Mouse (Mus musculus) T-helper 1 cell (primary cell): ENCODE measurements around the gene Thap11.
"Not testable (repeated sequence)": the region's sequence is repeated elsewhere in the genome, so short reads cannot be mapped to it uniquely, and the experiment has no call there.

Experiments
- in situ Hi-C: fragments of 300-600 bp; cut with MboI, MseI; formaldehyde crosslinking; loops from one replicate; pipeline ENCODE4 v1.15.1; 2025; ENCODE audit warnings: high pct_unique_total_duplicates

Gene Thap11

DNA sequence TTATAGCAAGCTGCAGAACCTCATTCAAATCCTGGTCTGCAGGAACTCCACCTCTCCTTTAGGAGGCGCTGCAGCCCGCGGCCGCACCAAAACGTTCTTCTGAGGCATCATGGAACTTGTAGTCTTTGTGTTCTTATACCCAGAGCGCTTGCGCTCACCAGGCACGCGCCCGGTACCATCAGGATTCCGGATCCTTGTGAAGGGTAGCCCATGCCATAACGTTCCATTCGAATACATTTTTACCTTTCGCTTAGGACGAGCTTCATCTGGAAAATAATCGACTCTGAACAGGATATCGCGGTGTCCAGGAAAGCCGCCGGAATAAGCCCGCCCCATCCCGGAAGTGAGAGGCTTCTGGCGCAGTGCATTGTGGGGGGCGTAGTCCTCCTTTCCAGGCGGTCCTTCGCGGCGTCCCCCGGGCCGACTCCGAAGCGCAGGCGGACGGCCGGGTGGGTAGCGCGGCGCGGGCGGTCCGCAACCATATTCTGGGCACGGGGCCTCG lies at the start of gene Thap11:
Gene Thap11 (plus strand): TSS at position 418 of the 502 bp plus-strand sequence.
- in situ Hi-C loops: no loop called here

DNA sequence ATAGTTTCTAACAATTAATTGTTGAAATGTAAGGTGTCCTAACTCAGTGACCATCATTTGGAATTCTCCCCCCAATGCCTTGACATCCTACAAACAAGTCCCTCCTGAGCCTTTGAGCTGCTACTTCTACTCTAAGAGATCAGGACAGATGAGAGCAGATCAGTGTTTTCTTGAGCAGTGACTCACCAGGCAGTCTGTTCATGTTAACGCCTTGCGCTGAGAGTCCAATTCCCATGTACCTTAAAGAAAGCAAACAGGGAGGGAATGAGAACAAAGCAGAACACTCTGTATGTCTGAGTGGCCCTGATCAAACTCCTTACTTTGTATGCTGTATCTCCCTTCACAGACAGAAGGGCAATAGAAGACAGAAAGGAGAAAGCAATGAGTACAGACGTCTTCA lies 49.6 kb upstream of the Thap11 start:
- in situ Hi-C loops: no loop called here

DNA sequence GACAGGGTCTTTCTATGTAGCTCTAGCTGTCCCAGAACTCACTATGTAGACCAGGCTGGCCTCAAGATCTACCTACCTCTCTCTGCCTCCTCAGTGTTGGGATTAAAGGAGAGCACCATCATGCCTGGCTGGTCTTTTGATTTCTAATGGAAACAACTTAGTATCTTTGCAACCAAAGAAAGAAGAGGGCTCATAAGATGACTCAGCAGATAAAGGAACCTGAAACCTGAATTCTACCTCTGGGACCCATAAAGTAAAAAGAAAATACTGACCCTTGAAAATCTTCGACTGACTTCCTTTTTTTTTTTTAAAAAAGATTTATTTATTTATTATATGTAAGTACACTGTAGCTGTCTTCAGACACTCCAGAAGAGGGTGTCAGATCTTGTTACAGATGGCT lies 49.0 kb upstream of the Thap11 start:
- in situ Hi-C loops: no loop called here

DNA sequence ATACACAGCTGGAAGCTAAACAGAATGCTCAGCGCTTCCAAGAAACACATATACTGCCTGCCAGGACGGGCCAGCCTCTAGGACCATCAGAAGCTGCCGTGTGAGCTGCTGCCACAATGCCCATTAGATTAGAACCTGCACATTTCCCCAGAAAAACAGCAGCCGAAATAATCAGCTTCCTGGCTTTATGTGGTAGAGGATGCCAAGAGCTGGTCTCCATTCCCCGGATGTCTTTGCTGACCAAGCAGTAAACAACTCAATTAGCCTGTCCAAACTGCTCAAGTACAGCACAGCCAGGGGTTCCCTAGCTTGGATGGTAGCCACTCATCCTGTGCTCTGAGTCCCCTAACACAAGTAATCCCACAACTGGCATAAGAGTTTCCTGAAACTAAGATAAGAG lies 47.2 kb upstream of the Thap11 start:
- in situ Hi-C loops: no loop called here

DNA sequence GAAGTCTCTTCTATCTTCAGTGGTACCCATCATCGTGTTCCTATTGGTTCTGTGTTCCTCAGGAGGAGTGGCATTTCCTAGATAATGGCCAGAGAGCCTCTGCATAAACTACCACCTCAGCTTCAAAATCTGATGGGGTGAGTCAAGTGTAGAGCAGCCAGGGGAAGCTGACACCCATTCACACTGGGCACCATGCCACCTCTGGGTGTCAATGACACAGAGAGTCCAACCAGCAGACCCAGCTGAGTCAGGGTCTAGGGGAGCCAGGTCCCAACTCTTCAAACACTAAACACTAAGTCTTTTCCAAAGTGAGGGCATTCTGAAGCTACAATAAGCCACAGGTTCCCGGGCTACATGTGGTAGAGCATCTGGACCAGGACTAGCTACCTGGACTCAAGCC lies 46.5 kb upstream of the Thap11 start:
- in situ Hi-C loops: no loop called here

DNA sequence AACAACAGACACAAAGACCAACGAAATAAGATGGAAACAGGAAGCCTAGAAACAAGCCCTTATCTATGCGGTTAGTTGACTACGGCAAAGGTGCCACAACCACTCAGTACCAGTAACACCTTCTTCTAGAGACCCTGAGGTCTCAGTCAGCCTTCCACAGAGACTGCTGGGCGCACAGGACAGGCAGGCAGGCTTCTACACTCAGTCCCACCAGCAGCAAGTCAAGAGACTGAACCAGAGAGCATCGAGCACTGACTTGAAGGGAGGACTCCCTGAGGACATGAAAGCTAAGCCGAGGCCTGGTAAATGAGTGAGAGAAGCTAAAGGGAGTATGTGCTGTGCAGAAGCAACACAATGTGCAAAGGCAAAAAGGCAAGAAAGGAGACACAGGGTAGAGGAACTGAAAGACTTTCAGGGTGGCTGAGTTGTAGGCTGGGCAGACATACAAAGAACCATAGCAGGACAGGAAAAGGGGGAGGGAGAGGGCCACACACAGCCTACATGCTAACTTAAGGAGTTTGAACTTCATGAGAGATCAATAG lies 44.6 kb upstream of the Thap11 start:
- in situ Hi-C loops: no loop called here

DNA sequence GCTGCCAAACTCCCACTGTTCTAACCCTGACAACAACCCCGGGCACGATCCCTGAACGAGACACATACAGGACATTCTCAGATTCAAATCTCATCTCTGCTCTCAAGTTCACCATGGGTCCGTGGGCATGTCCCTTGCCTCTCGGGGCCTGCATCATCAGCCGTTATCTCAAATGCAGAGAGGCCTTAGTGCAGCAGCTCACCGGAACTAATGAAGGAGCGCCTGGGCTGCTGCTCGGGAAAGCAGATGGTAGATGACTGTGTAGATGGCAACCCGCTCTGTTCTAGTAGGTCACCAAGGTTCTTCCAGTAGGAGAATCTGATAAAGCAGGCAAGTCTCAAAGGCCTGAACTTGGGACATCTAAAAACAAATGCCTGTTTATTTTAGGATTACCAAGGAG lies 43.9 kb upstream of the Thap11 start:
- in situ Hi-C loops: no loop called here

DNA sequence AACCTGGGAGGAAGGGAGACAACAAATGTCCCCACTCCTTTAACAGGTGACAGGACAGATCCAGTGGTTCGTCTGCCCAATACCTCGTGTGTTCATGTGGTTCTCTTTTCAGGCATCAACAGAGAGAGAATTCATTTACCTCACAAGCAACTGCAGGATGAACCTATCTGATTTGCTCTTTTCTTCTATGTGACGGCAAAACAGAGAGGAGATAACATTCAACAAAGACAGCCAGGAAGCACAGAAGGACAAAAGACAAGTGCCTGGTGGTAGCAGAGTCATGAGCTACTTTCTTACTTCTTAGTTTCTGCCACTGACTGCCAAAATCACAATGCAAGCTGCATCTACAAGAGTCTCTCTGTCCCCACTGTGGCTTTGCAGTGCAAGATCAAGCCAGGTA lies 43.4 kb upstream of the Thap11 start:
- in situ Hi-C loops: no loop called here

DNA sequence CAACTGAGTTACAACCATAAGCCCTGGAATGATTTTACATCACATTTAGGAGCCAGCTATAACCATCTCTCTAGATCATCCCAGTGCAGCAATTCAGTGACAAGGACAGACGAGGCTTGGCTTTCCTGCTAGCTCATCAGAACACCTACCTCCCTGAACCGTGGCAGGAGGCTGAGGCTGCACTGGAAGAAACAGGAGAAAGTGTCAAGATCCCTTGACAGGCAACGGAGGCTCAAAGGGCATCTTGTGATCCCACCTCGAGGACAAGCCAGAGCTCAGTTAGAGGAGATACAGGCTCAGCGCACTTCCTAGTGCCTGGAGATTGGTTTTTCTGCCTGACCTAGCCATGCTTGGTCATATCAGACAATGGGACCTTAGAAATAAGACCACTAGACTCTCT lies 42.4 kb upstream of the Thap11 start:
- in situ Hi-C loops: no loop called here

DNA sequence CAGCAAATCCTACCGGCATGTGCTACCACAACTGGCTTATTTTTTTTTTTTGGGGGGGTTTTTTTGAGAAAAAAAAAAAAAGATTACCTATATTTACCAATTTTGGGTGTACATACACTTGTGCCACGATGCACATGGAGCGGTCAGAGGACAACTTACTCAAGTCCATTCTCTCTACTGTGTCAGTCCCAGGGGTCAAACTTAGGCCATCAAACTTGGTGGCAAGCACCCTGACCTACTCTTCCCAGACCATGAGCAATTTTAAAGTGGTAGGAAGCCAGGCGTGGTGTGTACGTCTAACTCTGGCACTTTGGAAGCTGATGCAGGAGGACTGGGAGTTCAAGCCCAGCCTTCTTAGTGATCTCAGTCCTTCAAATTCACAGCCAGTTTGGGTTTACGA lies 41.7 kb upstream of the Thap11 start:
- in situ Hi-C loops: no loop called here

DNA sequence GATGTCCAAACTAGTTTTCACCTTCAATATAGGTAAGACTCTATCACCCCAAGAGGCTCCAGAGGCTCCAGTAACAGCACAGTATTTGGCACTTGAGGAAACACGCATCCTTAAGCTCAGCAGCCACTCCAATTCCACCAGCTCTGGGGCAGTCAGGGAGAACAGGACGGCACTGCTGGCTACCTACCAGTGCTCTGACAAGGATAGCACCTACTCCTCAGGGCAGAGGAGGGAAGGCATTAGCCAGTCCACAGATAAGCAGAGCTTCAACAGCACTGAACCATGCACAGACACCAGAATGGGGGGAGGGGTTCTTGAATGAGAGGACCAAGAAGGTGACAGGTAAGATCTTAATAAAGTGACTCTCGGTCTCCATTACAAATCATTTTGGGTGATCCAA lies 35.3 kb upstream of the Thap11 start:
- in situ Hi-C loops: no loop called here

DNA sequence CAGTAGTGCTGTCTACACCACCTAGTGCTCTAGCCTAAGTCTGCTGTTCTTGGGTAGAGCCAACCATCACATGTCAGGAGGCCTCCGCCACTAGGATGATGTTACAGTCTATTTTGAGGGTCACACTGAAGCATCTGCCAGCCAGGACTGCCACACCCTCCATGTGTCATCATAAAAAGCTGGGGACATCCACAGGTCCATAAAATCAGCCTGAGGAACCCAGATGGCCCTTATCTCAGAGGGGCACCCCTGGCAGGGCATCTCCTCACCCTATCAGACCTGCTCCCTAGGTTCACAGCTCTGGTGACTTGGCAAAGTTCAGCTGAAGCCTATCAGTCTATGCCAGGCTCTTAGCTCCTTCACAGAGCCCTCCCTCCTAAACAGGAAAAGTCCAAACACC lies 34.0 kb upstream of the Thap11 start:
- in situ Hi-C loops: no loop called here

DNA sequence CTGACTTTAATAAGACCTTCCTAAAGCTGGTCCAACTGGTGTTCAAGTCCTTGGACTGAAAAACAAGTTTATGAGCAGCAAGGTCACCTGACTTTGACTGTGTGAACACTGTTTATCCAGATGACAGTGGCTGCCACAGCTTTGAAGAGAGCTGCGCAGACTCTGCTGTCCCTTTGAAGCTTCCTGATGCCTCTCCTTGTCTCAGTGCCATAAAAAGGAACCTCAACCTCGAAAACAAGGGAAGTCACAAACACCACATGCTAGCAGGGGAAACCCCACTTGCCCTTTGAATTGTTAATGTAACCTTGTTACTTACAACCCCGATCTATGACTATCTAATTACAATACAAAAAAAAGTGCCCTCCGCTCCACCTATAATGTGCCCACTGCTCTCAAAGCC lies 29.4 kb upstream of the Thap11 start:
- in situ Hi-C loops: no loop called here

DNA sequence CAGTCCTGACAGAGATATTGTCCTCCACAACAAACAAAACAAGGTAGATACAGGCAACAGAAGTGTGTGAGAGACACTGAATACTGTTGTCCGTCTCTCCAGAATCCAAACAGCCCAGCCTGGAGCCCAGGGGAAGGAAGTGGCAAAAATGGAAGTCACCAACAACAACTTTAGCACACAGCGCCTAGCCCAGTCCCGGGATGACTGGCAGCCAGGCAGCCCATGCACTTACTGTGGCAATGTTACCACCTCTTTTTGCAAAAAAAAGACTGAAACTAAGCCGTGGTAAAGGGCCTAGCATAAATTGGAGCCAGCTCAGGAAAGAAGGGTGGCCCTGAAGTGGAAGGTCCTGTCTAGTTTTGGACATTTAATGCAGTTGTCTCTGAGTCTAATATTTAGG lies 28.6 kb upstream of the Thap11 start:
- in situ Hi-C loops: no loop called here

DNA sequence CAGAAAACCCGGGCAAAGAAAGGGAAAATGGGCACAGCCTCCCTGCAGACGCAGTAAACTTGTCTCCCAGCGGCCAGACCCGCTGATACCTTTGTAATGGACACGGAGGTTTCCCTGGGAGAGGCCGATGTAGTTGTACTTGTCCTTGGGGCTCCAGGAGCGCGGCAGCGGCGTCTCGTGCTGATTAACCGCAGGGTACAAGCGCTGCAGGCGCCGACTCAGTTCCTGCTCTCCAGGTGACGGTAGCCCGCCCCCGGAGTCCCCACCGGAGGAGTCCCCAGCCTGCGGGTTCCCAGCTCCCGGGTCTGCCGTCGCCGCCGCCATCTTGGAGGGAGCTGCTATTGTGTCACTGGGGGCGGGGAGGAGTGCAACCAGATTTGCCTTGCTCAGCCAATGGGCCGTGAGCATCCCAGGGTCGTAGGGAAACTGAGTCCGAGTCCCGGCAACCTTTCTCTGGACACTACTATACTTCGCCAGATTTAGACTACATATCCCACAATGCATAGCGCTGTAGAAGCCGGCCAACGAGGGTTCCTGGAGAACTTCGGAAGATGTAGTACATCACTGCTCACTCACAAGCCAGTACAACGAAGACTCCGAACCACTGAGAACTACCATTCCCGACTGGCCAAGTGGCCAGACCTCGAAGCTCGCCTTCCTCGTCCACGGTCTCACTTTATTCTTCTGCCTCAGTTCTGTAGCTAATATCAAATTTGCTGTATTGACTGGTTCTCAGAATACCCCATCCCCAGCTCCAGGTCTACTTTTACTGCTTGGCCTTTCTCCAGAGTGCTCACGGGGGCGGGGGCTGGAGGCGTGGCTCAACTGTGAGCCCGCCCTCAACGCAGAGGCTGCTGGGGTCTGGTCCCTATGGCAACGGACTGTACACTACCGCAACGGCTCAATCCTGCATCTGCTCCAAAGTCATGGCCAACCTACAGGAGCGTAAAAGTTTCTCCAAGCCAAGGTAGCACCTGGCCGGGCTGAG lies 27.8 kb upstream of the Thap11 start, which contains the start of the genes Ranbp10 and Tsnaxip1:
Gene Ranbp10 (minus strand): TSS at position 490 of the 988 bp plus-strand sequence.
Gene Tsnaxip1 (plus strand): TSS at position 871 of the 988 bp plus-strand sequence.
- in situ Hi-C loops: no loop called here

DNA sequence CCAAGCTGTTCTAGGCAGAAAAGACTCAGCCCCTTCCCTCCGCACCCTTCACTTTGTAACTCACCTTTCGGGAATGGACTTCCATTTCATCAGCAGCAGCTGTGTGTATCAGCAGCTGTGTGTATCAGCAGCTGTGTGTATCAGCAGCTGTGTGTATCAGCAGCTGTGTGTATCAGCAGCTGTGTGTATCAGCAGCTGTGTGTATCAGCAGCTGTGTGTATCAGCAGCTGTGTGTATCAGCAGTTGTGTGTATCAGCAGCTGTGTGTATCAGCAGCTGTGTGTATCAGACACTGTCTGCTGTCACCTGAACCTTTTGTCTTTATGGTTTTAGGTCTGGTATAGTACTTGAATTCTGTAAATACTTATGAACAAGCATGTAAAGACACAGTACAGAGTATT lies 21.2 kb upstream of the Thap11 start:
- in situ Hi-C loops: not testable (repeated sequence)

DNA sequence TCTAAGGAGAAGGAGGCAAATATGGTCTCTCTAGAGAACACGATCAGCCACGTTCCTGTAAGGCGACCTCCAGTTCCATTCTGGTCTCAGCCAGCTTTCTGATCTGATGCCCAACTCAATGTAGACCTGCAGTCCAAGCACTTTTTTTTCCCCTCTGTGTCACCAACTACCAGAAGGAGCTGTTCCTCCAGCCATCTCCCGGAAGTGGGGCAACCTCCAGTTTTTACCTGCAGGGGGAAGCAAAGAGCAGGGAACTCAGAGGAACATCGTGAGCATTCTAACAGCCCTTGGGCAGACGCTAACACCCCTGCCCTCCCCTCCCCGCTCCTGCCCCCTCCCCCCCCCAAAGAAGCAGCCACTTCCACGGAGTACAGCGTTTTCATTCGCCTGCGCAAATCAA lies 19.6 kb upstream of the Thap11 start:
- in situ Hi-C loops: no loop called here

DNA sequence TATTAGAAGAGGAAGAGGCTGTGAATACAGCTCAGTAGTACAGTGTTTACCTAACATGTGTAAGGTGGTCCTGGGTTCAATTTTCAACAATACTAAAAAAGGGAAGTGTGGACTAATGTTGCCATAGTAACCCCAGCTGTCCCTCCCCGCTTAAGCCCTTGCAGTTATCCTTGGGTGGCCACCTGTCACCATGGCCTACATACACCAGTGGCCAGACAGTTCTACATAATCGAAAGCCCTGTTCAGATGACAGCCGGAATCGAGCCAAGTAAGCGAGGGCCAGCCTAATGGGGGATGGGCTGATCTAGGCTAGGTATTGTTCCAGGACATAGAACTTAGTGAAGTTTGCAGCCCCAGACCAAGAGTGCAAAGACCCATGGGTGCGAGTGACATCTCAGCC lies 17.9 kb upstream of the Thap11 start:
- in situ Hi-C loops: no loop called here

DNA sequence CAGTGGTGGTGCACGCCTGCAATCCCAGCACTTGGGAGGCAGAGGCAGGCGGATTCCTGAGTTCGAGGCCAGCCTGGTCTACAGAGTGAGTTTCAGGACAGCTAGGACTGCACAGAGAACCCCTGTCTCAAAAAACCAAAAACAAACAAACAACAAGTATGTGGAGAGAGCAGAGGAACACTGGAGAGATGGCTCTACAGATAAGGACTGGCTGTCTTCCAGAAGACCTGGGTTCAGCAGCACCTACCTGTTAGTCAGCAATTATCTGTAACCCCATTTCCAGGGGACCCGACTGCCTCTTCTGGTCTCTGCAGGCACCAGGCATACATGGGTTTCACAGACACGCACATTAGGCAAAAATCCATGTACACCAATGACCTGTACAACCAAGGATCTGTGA lies 15.7 kb upstream of the Thap11 start:
- in situ Hi-C loops: no loop called here

DNA sequence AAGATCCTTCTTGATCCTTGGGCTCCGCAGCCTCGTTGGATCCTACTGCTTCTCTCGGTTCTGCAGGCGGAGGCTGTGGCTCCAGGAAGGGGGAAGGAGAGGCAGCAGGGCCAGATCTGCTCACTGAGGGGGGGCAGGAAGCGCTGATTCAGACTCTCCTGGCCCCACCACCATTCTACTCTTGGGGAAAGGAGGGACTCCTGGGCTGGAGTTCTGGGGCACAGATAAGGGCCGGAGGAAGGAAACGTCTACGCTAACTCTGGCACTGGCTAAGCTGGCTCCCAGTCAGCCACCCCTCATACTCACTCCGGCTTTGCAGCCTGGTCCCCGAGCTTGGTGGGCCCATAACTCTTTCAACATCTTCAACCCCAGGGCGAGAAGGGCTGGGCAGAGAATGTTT lies 8.3 kb upstream of the Thap11 start:
- in situ Hi-C loops: no loop called here

DNA sequence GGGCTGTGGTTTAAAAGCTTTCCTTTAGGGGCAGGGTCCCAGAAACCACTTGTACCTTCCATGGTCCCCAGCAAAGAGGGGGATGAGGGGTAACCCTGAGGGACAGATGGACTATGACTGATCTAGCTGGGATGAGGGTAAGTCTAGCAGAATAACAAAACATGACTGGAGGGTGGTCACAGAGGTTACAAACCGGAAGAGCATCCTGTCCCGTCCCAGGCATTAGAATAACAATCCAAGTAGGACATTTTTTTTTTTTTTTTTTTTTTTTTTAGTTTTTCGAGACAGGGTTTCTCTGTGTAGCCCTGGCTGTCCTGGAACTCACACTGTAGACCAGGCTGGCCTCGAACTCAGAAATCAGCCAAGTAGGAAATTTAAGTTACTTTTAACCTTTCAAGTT lies 4.9 kb upstream of the Thap11 start:
- in situ Hi-C loops: no loop called here

DNA sequence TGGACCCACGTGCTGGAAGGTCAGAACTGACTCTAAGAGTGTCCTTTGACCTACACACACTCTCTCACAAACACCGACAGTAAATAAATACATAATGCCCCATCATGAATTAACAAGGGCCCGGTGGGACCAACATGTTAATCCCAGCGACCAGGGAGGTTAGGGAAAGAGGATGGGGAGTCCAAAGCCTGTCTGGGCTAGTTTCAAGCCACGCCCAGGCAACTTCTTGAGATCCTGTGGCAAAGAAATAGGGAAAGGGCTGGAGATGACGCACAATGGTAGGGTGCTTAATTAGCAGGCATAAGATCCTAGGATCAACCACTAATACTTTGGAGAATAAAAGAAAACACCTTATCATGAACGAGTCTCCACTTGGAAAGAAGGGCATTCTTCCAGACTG lies 4.3 kb upstream of the Thap11 start:
- in situ Hi-C loops: no loop called here

DNA sequence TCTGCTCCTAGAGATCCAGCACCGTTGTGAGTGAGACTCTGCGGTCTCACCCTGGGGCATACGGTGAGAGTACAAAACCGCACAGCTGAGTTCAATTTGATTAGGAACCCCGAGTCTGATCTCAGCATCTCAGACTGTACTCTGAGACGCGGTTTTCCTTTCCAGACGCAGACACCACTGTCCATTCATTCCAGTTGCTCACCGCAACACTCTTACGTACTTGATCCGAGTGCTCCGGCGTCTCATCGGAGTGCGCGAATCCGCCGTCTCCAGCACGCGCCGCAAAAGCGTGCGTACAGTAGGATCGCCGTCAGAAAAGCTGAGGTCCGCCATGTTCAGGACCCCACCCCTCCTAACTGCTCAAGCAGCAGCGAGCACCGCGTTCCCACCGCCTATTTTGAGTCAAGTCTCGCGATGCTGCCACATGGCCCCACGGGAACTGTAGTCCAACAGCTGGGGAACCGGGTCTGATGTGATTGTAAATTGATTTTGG lies 3.2 kb upstream of the Thap11 start:
- in situ Hi-C loops: no loop called here
